Mouse (Mus musculus): ENCODE measurements at regions not wholly inside any gene's neighbourhood (a gene's known extent, or its start where the extent isn't known, plus 50 kb on each side); places are given as distances from the start of the nearest gene placed in this dataset.
"Not testable (repeated sequence)": the region's sequence is repeated elsewhere in the genome, so short reads cannot be mapped to it uniquely, and the experiment has no call there.

GRCm38 (mm10) chr16:50779030-50779784, 188.3 kb upstream of the Ccdc54 start:
- TF ChIP-seq EP300 (IDR thresholded peaks at IDR 0.05; ENCODE audit: low read depth) (no peak), CTCF (IDR thresholded peaks at IDR 0.05; ENCODE audit: low read depth) (no peak)
- H3K9ac ChIP-seq (replicated peaks; ENCODE audit: low read depth, low read length): no peak overlapping the region
- H3K4me2 ChIP-seq (ENCODE audit: low read depth, low read length): no peak overlapping the region
- H3K4me1 ChIP-seq (ENCODE audit: control insufficient read depth, insufficient read depth): peaks cover 5% of the 10 kb centered on the region; the same call in 1 of the 2 replicates
- H3K4me3 ChIP-seq (ENCODE audit: low read depth, low read length): no peak overlapping the region
- DNase-seq (ENCODE audit: low spot score) (no peak), ATAC-seq (ENCODE audit: insufficient read depth, low read depth) (no peak)
- H3K27ac ChIP-seq (ENCODE audit: low read depth): no peak overlapping the region
- no peaks in the 10 kb centered on the region for H3K27me3 ChIP-seq (ENCODE audit: control insufficient read depth, insufficient read depth, low read length)
- no peaks in the 10 kb centered on the region for H3K36me3 ChIP-seq (replicated peaks; ENCODE audit: control insufficient read depth, insufficient read depth, low read length)
- WGBS: 27% methylated on average over 6 of the region's 6 CpGs
- H3K9me3 ChIP-seq (replicated peaks; ENCODE audit: control insufficient read depth, low read length): no peaks in the 10 kb centered on the region

GRCm38 (mm10) chr16:50774699-50775098, 183.7 kb upstream of the Ccdc54 start:
- H3K27ac ChIP-seq (ENCODE audit: low read depth); H3K4me3 ChIP-seq (ENCODE audit: low read depth, low read length); DNase-seq (ENCODE audit: low spot score); H3K9me3 ChIP-seq (replicated peaks; ENCODE audit: control insufficient read depth, low read length); H3K4me2 ChIP-seq (ENCODE audit: low read depth, low read length); H3K9ac ChIP-seq (replicated peaks; ENCODE audit: low read depth, low read length); H3K36me3 ChIP-seq (replicated peaks; ENCODE audit: control insufficient read depth, insufficient read depth, low read length); H3K27me3 ChIP-seq (ENCODE audit: control insufficient read depth, insufficient read depth, low read length); H3K4me1 ChIP-seq (ENCODE audit: control insufficient read depth, insufficient read depth); ATAC-seq (ENCODE audit: insufficient read depth, low read depth): not testable (repeated sequence)
- 90% methylated on average over 12 of the region's 12 CpGs for WGBS

DNA sequence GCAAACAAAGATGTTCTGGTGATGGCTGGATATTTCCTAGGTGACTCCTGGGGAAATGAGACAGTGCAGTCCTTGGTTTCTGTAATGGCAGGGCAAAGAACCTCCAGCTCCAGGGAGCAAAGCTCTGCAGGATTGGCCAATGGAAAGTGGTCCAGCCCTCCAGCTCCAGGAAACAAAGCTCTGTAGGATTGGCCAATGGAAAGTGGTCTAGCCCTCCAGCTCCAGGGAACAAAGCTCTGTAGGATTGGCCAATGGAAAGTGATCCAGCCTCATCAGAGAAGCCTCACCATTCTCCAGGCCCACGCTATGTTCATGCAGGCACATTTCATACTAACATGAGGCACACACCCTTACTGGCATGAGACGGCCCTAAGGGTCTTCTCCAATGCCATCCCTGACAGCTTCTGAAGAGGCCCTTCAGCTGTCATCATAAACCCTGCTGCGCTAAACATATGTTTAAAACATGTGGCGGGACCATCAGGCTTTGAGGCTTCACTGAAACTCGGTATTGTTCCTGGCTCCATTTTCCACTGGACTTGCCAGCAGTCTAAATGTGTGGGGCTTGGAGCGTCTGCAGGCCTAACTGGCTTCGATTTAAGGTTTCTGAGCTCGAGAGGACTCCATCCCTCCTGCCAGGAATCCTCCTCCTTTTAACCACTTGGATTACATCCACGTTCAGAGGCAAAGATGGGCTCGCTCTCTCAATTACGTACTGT, 175.3 kb upstream of the Ccdc54 start:
- Histone ChIP-seq H3K4me2 (ENCODE audit: low read depth, low read length) (no peak overlapping the region), H3K27ac (ENCODE audit: low read depth) (no peak overlapping the region), H3K9ac (replicated peaks; ENCODE audit: low read depth, low read length) (no peak overlapping the region), H3K9me3 (replicated peaks; ENCODE audit: control insufficient read depth, low read length) (no peaks in the 10 kb centered on the region), H3K4me1 (ENCODE audit: control insufficient read depth, insufficient read depth) (no peaks in the 10 kb centered on the region), H3K27me3 (ENCODE audit: control insufficient read depth, insufficient read depth, low read length) (no peaks in the 10 kb centered on the region), H3K36me3 (replicated peaks; ENCODE audit: control insufficient read depth, insufficient read depth, low read length) (no peaks in the 10 kb centered on the region), H3K4me3 (ENCODE audit: low read depth, low read length) (no peak overlapping the region)
- no peak for ATAC-seq (ENCODE audit: insufficient read depth, low read depth)
- TF ChIP-seq CTCF (IDR thresholded peaks at IDR 0.05; ENCODE audit: low read depth) (no peak), EP300 (IDR thresholded peaks at IDR 0.05; ENCODE audit: low read depth) (no peak)
- DNase-seq (ENCODE audit: low spot score): no peak
- 72% methylated on average over 11 of the region's 11 CpGs for WGBS

DNA sequence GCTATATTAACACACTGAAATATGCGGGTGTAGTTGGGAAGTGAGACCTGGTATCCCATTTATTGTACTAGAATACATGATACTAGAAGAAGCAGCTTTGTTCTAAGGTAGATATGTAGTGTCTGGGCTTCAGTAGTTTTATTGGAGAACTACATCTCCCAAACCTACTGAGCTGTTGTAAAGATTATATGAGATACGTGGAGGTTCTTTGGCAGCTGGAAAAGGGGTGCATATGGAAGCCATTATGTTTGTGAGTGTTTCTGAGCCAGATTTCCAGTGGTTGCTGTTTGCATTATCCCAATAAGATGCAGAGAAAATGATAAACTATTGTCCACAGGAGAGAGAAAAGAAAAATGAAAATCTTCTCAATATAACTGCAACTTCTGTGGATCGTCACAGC, 171.1 kb upstream of the Ccdc54 start:
- no peaks in the 10 kb centered on the region for H3K36me3 ChIP-seq (replicated peaks; ENCODE audit: control insufficient read depth, insufficient read depth, low read length)
- TF ChIP-seq EP300 (IDR thresholded peaks at IDR 0.05; ENCODE audit: low read depth): no peak
- no peak for TF ChIP-seq CTCF (IDR thresholded peaks at IDR 0.05; ENCODE audit: low read depth)
- H3K4me1 ChIP-seq (ENCODE audit: control insufficient read depth, insufficient read depth): no peaks in the 10 kb centered on the region
- DNase-seq (ENCODE audit: low spot score) (no peak), ATAC-seq (ENCODE audit: insufficient read depth, low read depth) (no peak)
- H3K4me2 ChIP-seq (ENCODE audit: low read depth, low read length): no peak overlapping the region
- H3K4me3 ChIP-seq (ENCODE audit: low read depth, low read length): no peak overlapping the region
- H3K9me3 ChIP-seq (replicated peaks; ENCODE audit: control insufficient read depth, low read length): no peaks in the 10 kb centered on the region
- H3K27me3 ChIP-seq (ENCODE audit: control insufficient read depth, insufficient read depth, low read length): no peaks in the 10 kb centered on the region
- H3K9ac ChIP-seq (replicated peaks; ENCODE audit: low read depth, low read length): no peak overlapping the region
- 86% methylated on average over 3 of the region's 3 CpGs for WGBS
- H3K27ac ChIP-seq (ENCODE audit: low read depth): no peak overlapping the region

- DNase-seq (ENCODE audit: low spot score) (no peak), ATAC-seq (ENCODE audit: insufficient read depth, low read depth) (no peak)
- WGBS: 74% methylated on average over 5 of the region's 5 CpGs
- no peaks in the 10 kb centered on the region for H3K36me3 ChIP-seq (replicated peaks; ENCODE audit: control insufficient read depth, insufficient read depth, low read length)
- no peaks in the 10 kb centered on the region for H3K27me3 ChIP-seq (ENCODE audit: control insufficient read depth, insufficient read depth, low read length)
- H3K4me2 ChIP-seq (ENCODE audit: low read depth, low read length): no peak overlapping the region
- H3K27ac ChIP-seq (ENCODE audit: low read depth): no peak overlapping the region
- H3K4me1 ChIP-seq (ENCODE audit: control insufficient read depth, insufficient read depth): no peaks in the 10 kb centered on the region
- no peaks in the 10 kb centered on the region for H3K9me3 ChIP-seq (replicated peaks; ENCODE audit: control insufficient read depth, low read length)
- no peak overlapping the region for H3K4me3 ChIP-seq (ENCODE audit: low read depth, low read length)
- TF ChIP-seq CTCF (IDR thresholded peaks at IDR 0.05; ENCODE audit: low read depth) (no peak), EP300 (IDR thresholded peaks at IDR 0.05; ENCODE audit: low read depth) (no peak)
- H3K9ac ChIP-seq (replicated peaks; ENCODE audit: low read depth, low read length): no peak overlapping the region
Observed at GRCm38 (mm10) chr16:50759979-50760378, 169.0 kb upstream of the Ccdc54 start.

Measured in heart, postnatal 0 days (tissue).